In genomic region chrX:136172786-136173185, GRCm38 (mm10) we compare ENCODE assay signal across 9 mouse cellular contexts. TPM values are rescaled to one million over a fixed set of nuclear protein-coding genes. Genes with fewer than 3 reads are reported as not detected.
DNase-seq lines count a peak whose midpoint lies in the region; ATAC-seq and TF ChIP-seq lines count a peak whose summit lies in the region.
"Had no signal": no experiment of that assay in that cellular context is flagged by ENCODE, and none has a peak within 500 bp of the region (broad histone marks: within the 10 kb centered on the region; RNA-seq: fewer than 3 reads in every experiment).

No protein-coding gene starts in this region.

- no peak for DNase-seq in kidney, postnatal 36 days
- DNase-seq in embryo, embryonic 10.5 days (ENCODE audit: low spot score): peak; percentile 54
- DNase-seq in hindbrain, postnatal 0 days (ENCODE audit: low spot score): peak; percentile 25
- no peak for DNase-seq in B cell, adult 2 months
- no peak for DNase-seq in urinary bladder, postnatal 4 days (ENCODE audit: low spot score in 2 of 2)
- no peak for DNase-seq in layer of hippocampus, adult 18-20 months (ENCODE audit: low spot score in 2 of 2)

- H3K27me3 ChIP-seq in kidney, embryonic 15.5 days: peaks cover 18% of the 10 kb centered on the region; the same call in 1 of the 2 replicates
- H3K27me3 ChIP-seq in hindbrain, postnatal 0 days (ENCODE audit: insufficient read depth, low read length): no peaks in the 10 kb centered on the region
- H3K27me3 ChIP-seq in midbrain, embryonic 15.5 days (replicated peaks): 0 out of 2 replicates have a peak, but pooled peaks cover under 1% of the 10 kb centered on the region

- peak overlapping the region; percentile 88; the same call in 1 of the 2 replicates for H3K27ac ChIP-seq in kidney, embryonic 15.5 days
- peak overlapping the region; percentile 81; the same call in 1 of the 2 replicates for H3K27ac ChIP-seq in hindbrain, postnatal 0 days
- H3K27ac ChIP-seq in midbrain, embryonic 15.5 days: peak overlapping the region; percentile 86; the same call in 1 of the 2 replicates

- 0 out of 2 replicates have a peak overlapping the region, but pooled peaks have one; percentile 7 for H3K9ac ChIP-seq in kidney, embryonic 15.5 days
- H3K9ac ChIP-seq in hindbrain, postnatal 0 days (replicated peaks; ENCODE audit: low read length): peak overlapping the region; percentile 37
- peak overlapping the region; percentile 31 for H3K9ac ChIP-seq in midbrain, embryonic 15.5 days

- WGBS in kidney, embryonic 15.5 days: 25% methylated on average over 10 of the region's 10 CpGs
- WGBS in hindbrain, postnatal 0 days: 32% methylated on average over 10 of the region's 10 CpGs
- WGBS in midbrain, embryonic 15.5 days: 23% methylated on average over 10 of the region's 10 CpGs

- no peaks in the 10 kb centered on the region for H3K9me3 ChIP-seq in kidney, embryonic 15.5 days (replicated peaks)
- no peaks in the 10 kb centered on the region for H3K9me3 ChIP-seq in hindbrain, postnatal 0 days (ENCODE audit: low read length)
- H3K9me3 ChIP-seq in midbrain, embryonic 15.5 days: no peaks in the 10 kb centered on the region

- H3K4me2 ChIP-seq in kidney, embryonic 15.5 days: peak overlapping the region; percentile 55
- H3K4me2 ChIP-seq in hindbrain, postnatal 0 days (ENCODE audit: low read depth, low read length): peak overlapping the region; percentile 60
- peak overlapping the region; percentile 50 for H3K4me2 ChIP-seq in midbrain, embryonic 15.5 days

- peak overlapping the region; percentile 61 for H3K4me3 ChIP-seq in kidney, embryonic 15.5 days (replicated peaks)
- H3K4me3 ChIP-seq in hindbrain, postnatal 0 days (ENCODE audit: low read length): peak overlapping the region; percentile 48
- H3K4me3 ChIP-seq in midbrain, embryonic 15.5 days: peak overlapping the region; percentile 56

- no peaks in the 10 kb centered on the region for H3K36me3 ChIP-seq in kidney, embryonic 15.5 days
- H3K36me3 ChIP-seq in hindbrain, postnatal 0 days (ENCODE audit: insufficient read depth, low read length): no peaks in the 10 kb centered on the region
- no peaks in the 10 kb centered on the region for H3K36me3 ChIP-seq in midbrain, embryonic 15.5 days (replicated peaks)

- no peaks in the 10 kb centered on the region for H3K4me1 ChIP-seq in kidney, embryonic 15.5 days
- no peaks in the 10 kb centered on the region for H3K4me1 ChIP-seq in hindbrain, postnatal 0 days (ENCODE audit: insufficient read depth, low read length)
- H3K4me1 ChIP-seq in midbrain, embryonic 15.5 days: peaks cover 3% of the 10 kb centered on the region; the same call in 1 of the 2 replicates

- no peak for ATAC-seq in kidney, embryonic 15.5 days (replicated peaks; ENCODE audit: low FRiP score)
- ATAC-seq in hindbrain, postnatal 0 days: no peak
- no peak for ATAC-seq in midbrain, embryonic 15.5 days (replicated peaks)

- TF ChIP-seq CTCF in hindbrain, postnatal 0 days (IDR thresholded peaks at IDR 0.05; ENCODE audit: low read depth): no peak

RNA-seq across cellular contexts. Expression of gene Tceal8, which starts 0.6 kb away (rescaled TPM):
- 172 and 177 TPM in 2 replicates for polyA plus RNA-seq in kidney, embryonic 15.5 days (2015; fragmentation: Nextera tagmentation; extraction: Ambion mirVana)
- total RNA-seq in hindbrain, postnatal 0 days (2014; rRNA removed): 72.2 and 82.6 TPM in 2 replicates
- 138 and 146 TPM in 2 replicates for polyA plus RNA-seq in hindbrain, postnatal 0 days (2015; fragmentation: Nextera tagmentation; extraction: Ambion mirVana)
- 112 and 114 TPM in 2 replicates for polyA plus RNA-seq in midbrain, embryonic 15.5 days (2015; fragmentation: Nextera tagmentation; extraction: Ambion mirVana)
- 10 to 100 TPM; 34.1 to 38.4 TPM for total RNA-seq in layer of hippocampus, adult 18-20 months (2021)

RNA-seq across cellular contexts. Expression of gene Tceal5, which starts 30.9 kb away (rescaled TPM):
- polyA plus RNA-seq in kidney, embryonic 15.5 days (2015; fragmentation: Nextera tagmentation; extraction: Ambion mirVana): 3.4 and 3.7 TPM in 2 replicates
- 3.9 and 4.3 TPM in 2 replicates for total RNA-seq in hindbrain, postnatal 0 days (2014; rRNA removed)
- 45.2 and 45.8 TPM in 2 replicates for polyA plus RNA-seq in hindbrain, postnatal 0 days (2015; fragmentation: Nextera tagmentation; extraction: Ambion mirVana)
- polyA plus RNA-seq in midbrain, embryonic 15.5 days (2015; fragmentation: Nextera tagmentation; extraction: Ambion mirVana): 33.3 TPM in 2 replicates
- total RNA-seq in layer of hippocampus, adult 18-20 months (2021): 100 to 1,000 TPM; 110 to 153 TPM
- total RNA-seq: neutrophil, adult 5-6 weeks had no signal

RNA-seq across cellular contexts. Expression of gene Bex4, which starts 34.0 kb away (rescaled TPM):
- polyA plus RNA-seq in kidney, embryonic 15.5 days (2015; fragmentation: Nextera tagmentation; extraction: Ambion mirVana): 62.7 and 66.2 TPM in 2 replicates
- 20.0 and 38.4 TPM in 2 replicates for total RNA-seq in hindbrain, postnatal 0 days (2014; rRNA removed)
- 153 and 160 TPM in 2 replicates for polyA plus RNA-seq in hindbrain, postnatal 0 days (2015; fragmentation: Nextera tagmentation; extraction: Ambion mirVana)
- 136 and 147 TPM in 2 replicates for polyA plus RNA-seq in midbrain, embryonic 15.5 days (2015; fragmentation: Nextera tagmentation; extraction: Ambion mirVana)
- total RNA-seq in layer of hippocampus, adult 18-20 months (2021): 10 to 100 TPM; 18.9 to 21.4 TPM
- total RNA-seq: neutrophil, adult 5-6 weeks had no signal

RNA-seq across cellular contexts. Expression of gene Tceal7, which starts 41.8 kb away (rescaled TPM):
- 10.7 and 23.2 TPM in 2 replicates for polyA plus RNA-seq in kidney, embryonic 15.5 days (2015; fragmentation: Nextera tagmentation; extraction: Ambion mirVana)
- 0.86 and 2.4 TPM in 2 replicates for total RNA-seq in hindbrain, postnatal 0 days (2014; rRNA removed)
- polyA plus RNA-seq in hindbrain, postnatal 0 days (2015; fragmentation: Nextera tagmentation; extraction: Ambion mirVana): 3.5 and 4.1 TPM in 2 replicates
- 2.7 and 3.2 TPM in 2 replicates for polyA plus RNA-seq in midbrain, embryonic 15.5 days (2015; fragmentation: Nextera tagmentation; extraction: Ambion mirVana)
- total RNA-seq in layer of hippocampus, adult 18-20 months (2021): 1 to 10 TPM; 1.2 to 2.6 TPM
- total RNA-seq: neutrophil, adult 5-6 weeks had no signal

RNA-seq across cellular contexts. Expression of gene Bex1, which starts 42.5 kb away (rescaled TPM):
- 75.9 and 81.6 TPM in 2 replicates for polyA plus RNA-seq in kidney, embryonic 15.5 days (2015; fragmentation: Nextera tagmentation; extraction: Ambion mirVana)
- 38.9 and 58.8 TPM in 2 replicates for total RNA-seq in hindbrain, postnatal 0 days (2014; rRNA removed)
- 272 and 279 TPM in 2 replicates for polyA plus RNA-seq in hindbrain, postnatal 0 days (2015; fragmentation: Nextera tagmentation; extraction: Ambion mirVana)
- polyA plus RNA-seq in midbrain, embryonic 15.5 days (2015; fragmentation: Nextera tagmentation; extraction: Ambion mirVana): 272 and 277 TPM in 2 replicates
- total RNA-seq in layer of hippocampus, adult 18-20 months (2021): 10 to 100 TPM; 75.1 to 79.1 TPM
- total RNA-seq: neutrophil, adult 5-6 weeks had no signal

Comparison
In these comparisons a context has a peak if more than half of its experiments do, and no peak if none do; other contexts are left out.
1. DNase-seq: peak in embryo, embryonic 10.5 days (single experiment) and hindbrain, postnatal 0 days (single experiment); none in kidney, postnatal 36 days (0 of 2), B cell, adult 2 months (0 of 2), urinary bladder, postnatal 4 days (0 of 2) and layer of hippocampus, adult 18-20 months (0 of 2).
2. Peak in every context shown above with its lines, with median percentiles within 50 percentile points of each other: H3K27ac ChIP-seq, H3K4me2 ChIP-seq, H3K4me3 ChIP-seq and H3K9ac ChIP-seq.